Comparison of ENCODE assay signal across 16 mouse cellular contexts in genomic region chr14:61708331-61708730, GRCm38 (mm10).
DNase-seq lines count a peak whose midpoint lies in the region.
"Had no signal": no experiment of that assay in that cellular context is flagged by ENCODE, and none has a peak within 500 bp of the region (broad histone marks: within the 10 kb centered on the region; RNA-seq: fewer than 3 reads in every experiment).

No protein-coding gene starts in this region.

- DNase-seq in gastrocnemius, postnatal 10 days = peak; percentile 43
- DNase-seq in gastrocnemius, adult 8-10 months (ENCODE audit: low spot score in 2 of 2) = no peak
- DNase-seq in layer of hippocampus, adult 9-11 months = peak; percentile 55
- no peak for DNase-seq in layer of hippocampus, postnatal 10 days (ENCODE audit: low spot score in 2 of 2)
- peak; percentile 54 for DNase-seq in brain, adult 2 months (ENCODE audit: low read depth, low spot score)
- no peak for DNase-seq in frontal cortex, adult 2 months (ENCODE audit: extremely low spot score in 1 of 2, low spot score in 1 of 2)
- DNase-seq: adrenal gland, postnatal 14 days; cerebellum, adult 11-12 months; cerebellum, adult 8-10 months; cerebellum, postnatal 36 days; embryo, embryonic 11 days; forebrain, postnatal 0 days; gastrocnemius, postnatal 36 days; heart, postnatal 10 days; heart, postnatal 36 days; kidney, adult 11 months had no signal

Comparison
In these comparisons a context has a peak if more than half of its experiments do, and no peak if none do; other contexts are left out.
1. DNase-seq: peak in gastrocnemius, postnatal 10 days (single experiment), layer of hippocampus, adult 9-11 months (single experiment) and brain, adult 2 months (single experiment); none in gastrocnemius, adult 8-10 months (0 of 2), layer of hippocampus, postnatal 10 days (0 of 2) and frontal cortex, adult 2 months (0 of 2).